Mouse (Mus musculus): ENCODE results near the gene Prkd2. TPM values are rescaled to one million over a fixed set of nuclear protein-coding genes. Genes with fewer than 3 reads are reported as not detected.

Prkd2 gene
- polyA plus RNA-seq, 1 experiment, result not detected

GRCm38 (mm10) chr7:16810920-16811648 lies 31.6 kb upstream of the Prkd2 start:
- peak; percentile 54; the same call in 1 of the 2 replicates for TF ChIP-seq POLR2A (IDR thresholded peaks at IDR 0.05; ENCODE audit: insufficient read depth, low read depth, low read length)
- no peak; the same call in 1 of the 2 replicates for TF ChIP-seq CTCF (IDR thresholded peaks at IDR 0.05; ENCODE audit: insufficient read depth, low read depth, low read length)
- peaks cover 21% of the 10 kb centered on the region for H3K4me1 ChIP-seq (ENCODE audit: control insufficient read depth, insufficient read depth, low read length)
- H3K27ac ChIP-seq (ENCODE audit: insufficient read depth, low read depth, low read length), result peak overlapping the region; percentile 24
- WGBS, result 23% methylated on average over 90 of the region's 90 CpGs
- peak overlapping the region; percentile 48 for H3K4me3 ChIP-seq (ENCODE audit: insufficient read depth, low read depth, low read length)

- TF ChIP-seq POLR2A (IDR thresholded peaks at IDR 0.05; ENCODE audit: insufficient read depth, low read depth, low read length), result no peak
- TF ChIP-seq CTCF (IDR thresholded peaks at IDR 0.05; ENCODE audit: insufficient read depth, low read depth, low read length), result no peak
- H3K4me1 ChIP-seq (ENCODE audit: control insufficient read depth, insufficient read depth, low read length), result peaks cover 21% of the 10 kb centered on the region
- H3K27ac ChIP-seq (ENCODE audit: insufficient read depth, low read depth, low read length), result peak overlapping the region; percentile 24; the same call in 1 of the 2 replicates
- WGBS, result 38% methylated on average over 17 of the region's 17 CpGs
- H3K4me3 ChIP-seq (ENCODE audit: insufficient read depth, low read depth, low read length), result peak overlapping the region; percentile 48
Observed at GRCm38 (mm10) chr7:16811649-16812070, 31.0 kb upstream of the Prkd2 start.

- Histone ChIP-seq H3K4me1 (ENCODE audit: control insufficient read depth, insufficient read depth, low read length) (peaks cover 23% of the 10 kb centered on the region), H3K27ac (ENCODE audit: insufficient read depth, low read depth, low read length) (no peak overlapping the region), H3K4me3 (ENCODE audit: insufficient read depth, low read depth, low read length) (no peak overlapping the region)
- TF ChIP-seq CTCF (IDR thresholded peaks at IDR 0.05; ENCODE audit: insufficient read depth, low read depth, low read length) (no peak), POLR2A (IDR thresholded peaks at IDR 0.05; ENCODE audit: insufficient read depth, low read depth, low read length) (no peak)
- 64% methylated on average over 2 of the region's 2 CpGs for WGBS
Observed at GRCm38 (mm10) chr7:16812505-16812904, 30.2 kb upstream of the Prkd2 start.

- no peak for TF ChIP-seq CTCF (IDR thresholded peaks at IDR 0.05; ENCODE audit: insufficient read depth, low read depth, low read length)
- no peak for TF ChIP-seq POLR2A (IDR thresholded peaks at IDR 0.05; ENCODE audit: insufficient read depth, low read depth, low read length)
- Histone ChIP-seq H3K27ac (ENCODE audit: insufficient read depth, low read depth, low read length) (peak within 1 kb of the TSS; percentile 88), H3K4me1 (ENCODE audit: control insufficient read depth, insufficient read depth, low read length) (peaks cover 32% of the 10 kb centered on the region), H3K4me3 (ENCODE audit: insufficient read depth, low read depth, low read length) (peak within 1 kb of the TSS; percentile 76)
- 0% methylated on average over 1 of the region's 1 CpGs for WGBS
Observed at GRCm38 (mm10) chr7:16815351-16815941, 27.3 kb upstream of the Prkd2 start, which contains the start of gene Strn4. Strn4 (plus strand) TSS chr7:16815889.

GRCm38 (mm10) chr7:16816078-16816474 lies 26.6 kb upstream of the Prkd2 start:
- under 1% methylated on average over 53 of the region's 55 CpGs for WGBS
- Histone ChIP-seq H3K27ac (ENCODE audit: insufficient read depth, low read depth, low read length) (peak overlapping the region; percentile 88), H3K4me3 (ENCODE audit: insufficient read depth, low read depth, low read length) (peak overlapping the region; percentile 76), H3K4me1 (ENCODE audit: control insufficient read depth, insufficient read depth, low read length) (peaks cover 28% of the 10 kb centered on the region)
- TF ChIP-seq POLR2A (IDR thresholded peaks at IDR 0.05; ENCODE audit: insufficient read depth, low read depth, low read length) (peak; percentile 97), CTCF (IDR thresholded peaks at IDR 0.05; ENCODE audit: insufficient read depth, low read depth, low read length) (no peak)

- Histone ChIP-seq H3K4me1 (ENCODE audit: control insufficient read depth, insufficient read depth, low read length) (peaks cover 28% of the 10 kb centered on the region), H3K27ac (ENCODE audit: insufficient read depth, low read depth, low read length) (peak within 1 kb of the TSS; percentile 88), H3K4me3 (ENCODE audit: insufficient read depth, low read depth, low read length) (peak within 1 kb of the TSS; percentile 76)
- TF ChIP-seq CTCF (IDR thresholded peaks at IDR 0.05; ENCODE audit: insufficient read depth, low read depth, low read length) (no peak), POLR2A (IDR thresholded peaks at IDR 0.05; ENCODE audit: insufficient read depth, low read depth, low read length) (no peak)
- WGBS, result 1% methylated on average over 64 of the region's 64 CpGs
Observed at GRCm38 (mm10) chr7:16816475-16817122, 26.1 kb upstream of the Prkd2 start, which contains the start of gene Fkrp. Fkrp (minus strand) TSS chr7:16816732.

- H3K4me1 ChIP-seq (ENCODE audit: control insufficient read depth, insufficient read depth, low read length), result peaks cover 35% of the 10 kb centered on the region
- no peak for TF ChIP-seq CTCF (IDR thresholded peaks at IDR 0.05; ENCODE audit: insufficient read depth, low read depth, low read length)
- TF ChIP-seq POLR2A (IDR thresholded peaks at IDR 0.05; ENCODE audit: insufficient read depth, low read depth, low read length), result no peak
Observed at GRCm38 (mm10) chr7:16817693-16818092, 25.0 kb upstream of the Prkd2 start.

GRCm38 (mm10) chr7:16819794-16820193 lies 22.9 kb upstream of the Prkd2 start:
- WGBS, result 52% methylated on average over 5 of the region's 5 CpGs
- peaks cover 48% of the 10 kb centered on the region for H3K4me1 ChIP-seq (ENCODE audit: control insufficient read depth, insufficient read depth, low read length)

More at GRCm38 (mm10) chr7:16817693-16818092, 25.0 kb upstream of the Prkd2 start:
- 8% methylated on average over 3 of the region's 3 CpGs for WGBS
- peak overlapping the region; percentile 76 for H3K4me3 ChIP-seq (ENCODE audit: insufficient read depth, low read depth, low read length)
- peak overlapping the region; percentile 83 for H3K27ac ChIP-seq (ENCODE audit: insufficient read depth, low read depth, low read length)

More at GRCm38 (mm10) chr7:16819794-16820193, 22.9 kb upstream of the Prkd2 start:
- no peak for TF ChIP-seq CTCF (IDR thresholded peaks at IDR 0.05; ENCODE audit: insufficient read depth, low read depth, low read length)
- no peak for TF ChIP-seq POLR2A (IDR thresholded peaks at IDR 0.05; ENCODE audit: insufficient read depth, low read depth, low read length)
- no peak overlapping the region for H3K27ac ChIP-seq (ENCODE audit: insufficient read depth, low read depth, low read length)
- H3K4me3 ChIP-seq (ENCODE audit: insufficient read depth, low read depth, low read length), result no peak overlapping the region
